Mouse (Mus musculus): ENCODE data around the gene Rap1b.

DNA sequence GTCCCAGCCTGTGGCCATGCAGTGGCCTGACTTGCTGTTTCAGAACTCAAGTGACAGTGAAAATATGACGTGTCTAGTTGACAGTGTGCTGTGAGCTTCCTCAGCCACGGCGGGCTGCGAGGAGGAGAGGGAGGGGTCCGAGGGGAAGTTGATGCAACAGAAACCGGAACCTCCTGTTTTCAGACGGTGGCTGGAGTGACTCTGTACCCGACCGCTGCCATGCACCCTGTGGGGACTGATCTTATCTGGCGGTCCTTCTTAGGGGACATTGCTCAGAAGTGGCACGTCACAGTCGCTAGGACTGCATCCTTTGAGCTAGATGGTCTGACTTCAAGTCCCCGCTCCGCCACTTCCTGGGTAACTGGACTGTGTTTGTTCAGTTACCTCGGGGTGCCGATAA lies 15.1 kb upstream of the Rap1b start:
- no peak for TF ChIP-seq CTCF (IDR thresholded peaks at IDR 0.05; ENCODE audit: extremely low read depth, insufficient read length, insufficient replicate concordance, low read depth, low read length)
- no peak for TF ChIP-seq POLR2A (IDR thresholded peaks at IDR 0.05; ENCODE audit: low read depth, low read length)
